Mouse (Mus musculus) ovary, postnatal 14 days (tissue): Measurements from ENCODE around the gene Sp4.

Experiments
- DNase-seq: peaks from one replicate; pipeline ENCODE4 v3.0.0; 2022; ENCODE audit warnings: low spot score

Gene Sp4

DNA sequence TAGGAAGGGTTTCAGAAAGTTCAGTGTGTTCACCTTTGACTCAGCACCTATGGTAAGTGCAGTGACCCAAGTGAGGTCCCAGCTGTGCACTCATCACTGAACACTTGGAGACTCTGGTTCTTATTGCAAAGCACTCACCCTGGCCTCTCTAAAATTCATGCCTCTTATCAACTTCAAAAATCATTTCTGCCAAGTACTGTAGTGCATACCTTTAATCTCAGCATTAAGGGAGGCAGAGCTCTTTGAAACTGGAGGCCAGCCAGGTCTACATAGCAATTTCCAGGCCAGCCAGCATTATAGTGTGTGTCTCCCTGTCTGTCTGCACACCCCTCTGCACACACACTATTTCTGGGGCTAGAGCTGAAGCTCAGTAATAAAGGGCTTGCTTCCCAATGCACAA lies 36.3 kb downstream of the Sp4 start:
- no peak for DNase-seq

- DNase-seq, result no peak
These were observed 37.4 kb downstream of the Sp4 start for GRCm38 (mm10) chr12:118263878-118264277.

- DNase-seq, result no peak
These were observed 45.9 kb downstream of the Sp4 start for GRCm38 (mm10) chr12:118255292-118255782.

DNA sequence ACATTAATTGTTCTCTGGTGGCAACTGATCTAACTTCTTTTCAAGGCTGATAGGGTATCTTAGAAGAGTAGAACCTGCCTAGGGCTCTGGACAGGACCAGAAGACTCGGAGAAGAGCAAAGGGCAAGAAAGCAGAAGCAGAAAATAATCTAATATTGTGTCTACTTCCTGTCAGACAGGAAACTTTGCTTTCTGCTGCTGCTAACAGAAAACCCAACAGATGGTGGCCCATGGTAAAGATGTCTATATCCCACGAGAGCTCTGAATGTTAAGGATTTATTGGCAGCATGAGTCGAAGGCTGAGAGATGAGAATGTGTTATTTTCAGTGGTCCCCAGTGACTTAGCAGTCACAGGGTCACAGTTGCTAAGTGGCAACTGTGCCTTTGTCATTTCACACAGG lies 80.1 kb downstream of the Sp4 start:
- DNase-seq, result no peak

- no peak for DNase-seq
These were observed 81.2 kb downstream of the Sp4 start for GRCm38 (mm10) chr12:118220062-118220461.

- DNase-seq, result no peak
These were observed 89.1 kb downstream of the Sp4 start for GRCm38 (mm10) chr12:118212163-118212562.

DNA sequence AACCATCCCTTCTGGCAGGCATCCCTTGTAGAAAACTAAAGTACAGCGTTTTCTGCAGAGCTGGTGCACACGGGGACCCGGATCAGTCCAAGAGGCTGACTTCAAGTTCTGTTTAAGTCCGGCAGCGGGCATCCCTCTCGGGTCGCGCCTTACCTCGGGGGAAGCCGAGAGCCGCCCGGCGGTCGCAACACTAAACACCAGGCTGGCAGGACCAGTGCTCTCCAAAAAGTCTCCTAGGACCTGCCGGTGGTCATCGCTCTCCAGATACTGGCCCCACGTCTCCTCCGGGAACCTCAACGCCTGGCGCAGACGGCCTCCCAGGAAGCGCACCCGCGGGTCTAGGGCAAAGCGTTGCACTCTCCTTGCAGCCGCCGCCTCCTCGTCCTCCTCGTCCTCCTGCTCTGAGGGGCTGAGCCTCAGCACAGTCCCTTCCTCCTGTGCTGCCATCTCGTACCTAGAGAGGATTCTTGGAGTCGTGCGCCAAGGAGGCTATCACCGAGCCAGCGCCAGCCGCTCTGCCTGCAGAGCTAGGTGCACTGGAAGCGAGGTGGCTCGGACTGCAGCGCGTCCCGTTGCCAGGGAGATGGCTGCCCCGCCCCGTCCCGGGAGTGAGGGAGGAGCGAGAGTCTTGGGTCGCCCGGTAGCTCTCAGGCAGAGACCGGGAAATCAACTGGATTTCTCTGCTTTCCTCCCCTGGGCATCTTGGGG lies 102.7 kb downstream of the Sp4 start, which contains the start of gene Dnah11:
Gene Dnah11, minus strand, starts transcription at position 658 of the 708 bp plus-strand sequence.
- peak; percentile 48 for DNase-seq

DNA sequence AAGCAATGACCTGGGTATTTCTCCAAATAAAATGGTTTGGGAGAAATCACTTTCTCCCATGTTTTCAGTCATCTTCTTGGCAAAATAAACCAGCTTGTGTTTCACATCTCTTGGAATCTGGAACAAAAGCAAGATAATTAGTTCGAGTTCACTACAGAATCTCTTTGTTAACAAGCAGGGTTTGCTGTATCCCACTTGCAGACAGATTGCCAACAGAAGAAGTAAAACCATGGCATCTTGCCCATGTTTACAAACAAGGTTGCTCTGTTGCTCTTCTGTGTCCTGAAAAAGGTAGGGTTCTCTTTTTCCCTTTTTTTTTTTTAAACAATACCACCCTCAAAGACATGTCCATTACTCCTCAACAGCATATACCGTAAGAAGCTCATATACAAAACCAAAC lies 104.7 kb downstream of the Sp4 start:
- no peak for DNase-seq

GRCm38 (mm10) chr12:118189535-118189934 lies 111.7 kb downstream of the Sp4 start:
- DNase-seq, result no peak

DNA sequence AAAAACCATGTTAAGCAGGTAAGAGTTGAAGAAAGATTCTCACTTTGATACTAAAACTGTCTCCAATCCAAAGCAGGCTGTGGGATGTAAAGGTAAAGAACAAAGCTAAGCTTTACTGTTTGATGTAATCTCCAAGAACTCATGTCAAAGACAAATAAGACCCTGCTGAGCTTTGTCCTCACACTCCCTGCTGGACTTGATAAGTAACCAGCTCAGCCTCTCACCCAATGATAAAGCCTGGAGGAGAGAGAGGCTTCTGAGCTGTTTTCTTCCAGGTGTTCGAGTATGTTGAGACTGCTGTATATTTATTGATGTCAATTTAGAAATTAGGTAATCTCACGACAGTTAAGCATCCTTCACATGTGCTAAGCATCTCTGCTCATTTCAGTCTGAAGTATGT lies 113.6 kb downstream of the Sp4 start:
- DNase-seq, result no peak

- no peak for DNase-seq
These were observed 114.3 kb downstream of the Sp4 start for GRCm38 (mm10) chr12:118186881-118187489.

DNA sequence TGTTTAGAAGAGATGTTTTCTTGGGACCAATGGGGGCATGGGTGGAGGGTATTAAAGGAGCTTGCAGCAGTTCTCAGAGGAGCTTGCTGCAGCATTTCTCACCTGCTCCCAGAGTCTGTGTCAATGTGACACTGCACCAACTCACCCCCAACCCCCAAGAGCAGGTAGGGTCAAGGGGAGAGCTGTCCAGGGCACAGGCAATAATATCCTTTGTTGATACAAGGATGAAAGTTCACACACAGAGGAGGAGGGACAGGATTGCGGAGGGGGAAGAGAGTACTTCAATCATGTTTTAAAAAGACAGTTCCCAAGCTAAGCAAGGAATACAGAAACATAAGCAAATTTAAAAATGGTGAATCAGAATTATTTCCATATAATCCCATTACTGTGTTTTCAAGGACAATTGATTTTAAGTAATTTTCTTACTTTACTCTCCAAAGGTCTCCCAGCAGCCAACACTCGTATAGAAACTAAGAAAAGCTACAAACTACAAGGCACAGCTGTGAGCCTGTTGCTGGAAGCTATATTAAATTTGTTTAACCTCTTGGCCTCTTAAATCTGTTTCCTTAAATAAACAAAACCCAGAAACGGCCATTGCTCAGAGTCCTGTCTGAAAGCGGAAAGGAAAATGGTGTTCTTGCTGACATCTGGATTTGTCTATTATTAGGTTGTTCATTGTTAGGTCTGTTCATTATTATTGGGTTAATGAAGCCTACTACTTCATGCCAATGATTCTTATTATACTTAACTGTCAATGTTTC lies 114.9 kb downstream of the Sp4 start:
- no peak for DNase-seq
